Mouse (Mus musculus) limb, embryonic 14.5 days (tissue): Measurements from ENCODE around the gene Cbwd1. TPM values are rescaled to one million over a fixed set of nuclear protein-coding genes. Genes with fewer than 3 reads are reported as not detected.
"Not testable (repeated sequence)": the region's sequence is repeated elsewhere in the genome, so short reads cannot be mapped to it uniquely, and the experiment has no call there.

ENCODE experiments used
- ATAC-seq: fragments of 200-750 bp; cut with Nextera tagmentation; 2 replicates; pipeline ENCODE4 v1.8.0; 2017; ENCODE audit warnings: low read depth, moderate number of reproducible peaks, moderate TSS enrichment; ENCODE audit not compliant: low FRiP score
- DNase-seq: peaks from one replicate; pipeline ENCODE4 v3.0.0-alpha.2; 2015; ENCODE audit warnings: low spot score
- H3K27ac ChIP-seq: fragments of 300-500 bp; sonication (generic); replicated peaks from 2 replicates; pipeline ENCODE4 v1.5.1; 2014; ENCODE audit warnings: low read depth, mild to moderate bottlenecking, low read length, moderate library complexity, mixed read lengths
- H3K27me3 ChIP-seq: fragments of 300-500 bp; sonication (generic); 2 replicates; pipeline ENCODE4 v1.6.1; 2014; ENCODE audit warnings: low read length, mixed read lengths; ENCODE audit not compliant: control insufficient read depth, insufficient read depth
- H3K36me3 ChIP-seq: fragments of 300-500 bp; sonication (generic); 2 replicates; pipeline ENCODE4 v1.6.1; 2014; ENCODE audit warnings: mild to moderate bottlenecking, low read length, moderate library complexity, mixed read lengths; ENCODE audit not compliant: control insufficient read depth, insufficient read depth
- H3K4me1 ChIP-seq: fragments of 300-500 bp; sonication (generic); 2 replicates; pipeline ENCODE4 v1.6.1; 2014; ENCODE audit warnings: antibody characterized with exemption, low read length, mixed read lengths; ENCODE audit not compliant: control insufficient read depth, insufficient read depth
- H3K4me2 ChIP-seq: fragments of 300-500 bp; sonication (generic); replicated peaks from 2 replicates; pipeline ENCODE4 v1.6.1; 2014; ENCODE audit warnings: low read depth, mild to moderate bottlenecking, low read length, moderate library complexity; ENCODE audit not compliant: severe bottlenecking
- H3K4me3 ChIP-seq: fragments of 300-500 bp; sonication (generic); replicated peaks from 2 replicates; pipeline ENCODE4 v1.5.1; 2014; ENCODE audit warnings: low read length
- H3K9ac ChIP-seq: fragments of 300-500 bp; sonication (generic); 2 replicates; pipeline ENCODE4 v1.6.1; 2014; ENCODE audit warnings: mild to moderate bottlenecking, low read depth, low read length, moderate library complexity; ENCODE audit not compliant: severe bottlenecking
- H3K9me3 ChIP-seq: fragments of 300-500 bp; sonication (generic); 2 replicates; pipeline ENCODE4 v1.6.1; 2016; ENCODE audit warnings: low read length; ENCODE audit not compliant: control insufficient read depth
- POLR2A ChIP-seq: fragments of 200-500 bp; IDR thresholded peaks from 2 replicates; pipeline ENCODE4 v1.8.0; 2012; ENCODE audit warnings: inconsistent platforms, mild to moderate bottlenecking, moderate library complexity, borderline replicate concordance; ENCODE audit not compliant: insufficient read depth, insufficient read length; ENCODE audit errors: extremely low read depth
- WGBS: fragments of 180-500 bp; shearing (Covaris S2); extraction: QIAGEN DNeasy Blood & Tissue Kit; methylation state at CpG from one replicate; pipeline ENCODE4 v1.1.7; 2014; 5-methylcytosine and 5-hydroxymethylcytosine counted together
- polyA plus RNA-seq, 2 experiments: library from polyadenylated mRNA; depleted of rRNA in 1 of 2; stranded (reverse) in 1 of 2; unstranded in 1 of 2; fragments of >200 nt; fragmentation: Nextera tagmentation in 1 of 2; extraction: Ambion mirVana in 1 of 2; gene quantifications; 2 replicates each; pipeline versions ENCODE4 v1.2.1 to v1.2.3; 2012 to 2014

Gene Cbwd1
- polyA plus RNA-seq, 2 experiments: 12.3 to 17.6 TPM

- Histone ChIP-seq H3K9ac (no peak overlapping the region), H3K4me2 (peak overlapping the region; percentile 35), H3K4me1 (peaks cover 12% of the 10 kb centered on the region), H3K27me3 (peaks cover 67% of the 10 kb centered on the region), H3K4me3 (peak overlapping the region; percentile 18), H3K27ac (no peak overlapping the region), H3K36me3 (no peaks in the 10 kb centered on the region), H3K9me3 (no peaks in the 10 kb centered on the region)
- no peak for TF ChIP-seq POLR2A
- under 1% methylated on average over 57 of the region's 57 CpGs for WGBS
- ATAC-seq (no peak), DNase-seq (no peak)
Observed at GRCm38 (mm10) chr19:24897006-24897895, 64.2 kb downstream of the Cbwd1 start.

- no peak for DNase-seq
- H3K4me3 ChIP-seq: no peak overlapping the region
- no peak overlapping the region for H3K9ac ChIP-seq
- no peaks in the 10 kb centered on the region for H3K36me3 ChIP-seq
- WGBS: 12% methylated on average over 4 of the region's 4 CpGs
- no peak overlapping the region for H3K27ac ChIP-seq
- no peak for ATAC-seq
- H3K27me3 ChIP-seq: peaks cover 60% of the 10 kb centered on the region
- H3K4me2 ChIP-seq: no peak overlapping the region
- no peak for TF ChIP-seq POLR2A
- peaks cover 12% of the 10 kb centered on the region for H3K4me1 ChIP-seq
- H3K9me3 ChIP-seq: no peaks in the 10 kb centered on the region
Observed at GRCm38 (mm10) chr19:24896536-24896935, 64.9 kb downstream of the Cbwd1 start.

- DNase-seq (no peak), ATAC-seq (no peak)
- Histone ChIP-seq H3K4me3 (no peak overlapping the region), H3K27me3 (no peaks in the 10 kb centered on the region), H3K4me1 (no peaks in the 10 kb centered on the region), H3K9ac (no peak overlapping the region), H3K9me3 (no peaks in the 10 kb centered on the region), H3K27ac (no peak overlapping the region), H3K36me3 (no peaks in the 10 kb centered on the region), H3K4me2 (no peak overlapping the region)
- 64% methylated on average over 3 of the region's 3 CpGs for WGBS
- no peak for TF ChIP-seq POLR2A
Observed at GRCm38 (mm10) chr19:24886888-24887287, 74.5 kb downstream of the Cbwd1 start.

GRCm38 (mm10) chr19:24885504-24885903 lies 75.9 kb downstream of the Cbwd1 start:
- Histone ChIP-seq H3K4me3 (no peak overlapping the region), H3K4me1 (no peaks in the 10 kb centered on the region), H3K4me2 (no peak overlapping the region), H3K27ac (no peak overlapping the region), H3K36me3 (no peaks in the 10 kb centered on the region), H3K9ac (no peak overlapping the region), H3K27me3 (no peaks in the 10 kb centered on the region), H3K9me3 (no peaks in the 10 kb centered on the region)
- ATAC-seq (peak; percentile 68; the same call in 1 of the 2 replicates), DNase-seq (peak; percentile 74)
- TF ChIP-seq POLR2A: no peak
- 15% methylated on average over 5 of the region's 5 CpGs for WGBS

GRCm38 (mm10) chr19:24881237-24881636 lies 80.2 kb downstream of the Cbwd1 start:
- Histone ChIP-seq H3K4me1 (no peaks in the 10 kb centered on the region), H3K9me3 (no peaks in the 10 kb centered on the region), H3K4me2 (no peak overlapping the region), H3K4me3 (no peak overlapping the region), H3K27ac (no peak overlapping the region), H3K36me3 (no peaks in the 10 kb centered on the region), H3K9ac (no peak overlapping the region), H3K27me3 (no peaks in the 10 kb centered on the region)
- no peak for TF ChIP-seq POLR2A
- WGBS: 67% methylated on average over 4 of the region's 4 CpGs
- DNase-seq: no peak
- ATAC-seq: no peak

GRCm38 (mm10) chr19:24875129-24875870 lies 86.1 kb downstream of the Cbwd1 start, which contains the start of gene Gm10053:
Gene Gm10053 (plus strand): TSS chr19:24875686.
- H3K9me3 ChIP-seq, ATAC-seq, H3K4me3 ChIP-seq, H3K9ac ChIP-seq, H3K27me3 ChIP-seq, H3K36me3 ChIP-seq, H3K27ac ChIP-seq, H3K4me1 ChIP-seq, DNase-seq, H3K4me2 ChIP-seq: not testable (repeated sequence)
- WGBS: 66% methylated on average over 23 of the region's 26 CpGs
